22 mouse cellular contexts compared by ENCODE assay signal in the genomic region with DNA sequence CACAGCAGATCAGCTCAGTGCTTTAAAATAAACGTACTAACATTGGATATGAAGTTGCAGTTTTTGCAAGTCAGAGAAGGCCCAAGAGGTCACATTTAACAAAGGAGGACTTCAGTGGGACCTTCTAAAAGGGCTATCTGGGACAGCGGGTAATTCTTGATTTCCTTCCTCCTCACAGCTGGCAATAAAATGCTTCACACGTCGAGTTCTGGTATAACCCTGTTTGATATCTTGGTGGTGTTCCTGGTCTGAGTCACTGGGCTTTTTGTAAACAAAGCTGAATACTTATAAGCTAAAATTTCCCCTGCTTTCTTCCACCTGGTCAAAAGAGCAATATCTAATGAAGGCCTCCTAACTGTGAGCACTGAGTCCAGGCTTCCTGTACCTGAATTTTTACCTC.
DNase-seq lines count a peak whose midpoint lies in the region; ATAC-seq and TF ChIP-seq lines count a peak whose summit lies in the region.
"Had no signal": no experiment of that assay in that cellular context is flagged by ENCODE, and none has a peak within 500 bp of the region (broad histone marks: within the 10 kb centered on the region; RNA-seq: fewer than 3 reads in every experiment).

No protein-coding gene starts in this region.

- 17% methylated on average over 4 of the region's 4 CpGs for WGBS in large intestine, adult 2 months
- 37% methylated on average over 4 of the region's 4 CpGs for WGBS in stomach, postnatal 0 days
- WGBS in lung, postnatal 0 days: 40% methylated on average over 4 of the region's 4 CpGs

- H3K27me3 ChIP-seq in stomach, postnatal 0 days (ENCODE audit: control insufficient read depth, insufficient read depth, low read length): no peaks in the 10 kb centered on the region
- H3K27me3 ChIP-seq in lung, postnatal 0 days (replicated peaks; ENCODE audit: insufficient read depth, low read length): no peaks in the 10 kb centered on the region
- H3K27me3 ChIP-seq: CH12.LX, Patski had no signal

- H3K9ac ChIP-seq in stomach, postnatal 0 days (ENCODE audit: low read length): no peak overlapping the region
- no peak overlapping the region for H3K9ac ChIP-seq in lung, postnatal 0 days (replicated peaks; ENCODE audit: low read depth)

- ATAC-seq in stomach, postnatal 0 days (ENCODE audit: low FRiP score, low TSS enrichment): peak; percentile 64; the same call in 1 of the 2 replicates
- no peak for ATAC-seq in lung, postnatal 0 days
- ATAC-seq: activated CD4-positive, CD25-positive, alpha-beta regulatory T cell, adult 4 months; CD4-positive, CD25-positive, alpha-beta regulatory T cell, adult 4 months; Patski had no signal

- DNase-seq in heart, adult 11 months: peak; percentile 44
- DNase-seq in heart, adult 18-20 months: no peak
- peak; percentile 56 for DNase-seq in large intestine, adult 2 months (ENCODE audit: low read depth, low spot score)
- DNase-seq in stomach, postnatal 0 days (ENCODE audit: low spot score): no peak
- peak; percentile 6 for DNase-seq in yolk sac, embryonic 10.5 days (ENCODE audit: low spot score)
- DNase-seq in spleen, adult 18-20 months: no peak
- no peak for DNase-seq in gastrocnemius, postnatal 25 days
- DNase-seq in lung, postnatal 0 days (ENCODE audit: low spot score): no peak
- DNase-seq: adrenal gland, adult 2 months; adrenal gland, adult 8-10 months; adrenal gland, postnatal 10 days; adrenal gland, postnatal 14 days; adrenal gland, postnatal 25 days; adrenal gland, postnatal 36 days; B cell, adult 2 months; cerebellum, adult 11 months; cerebellum, adult 11-12 months had no signal

- H3K36me3 ChIP-seq in stomach, postnatal 0 days (ENCODE audit: control insufficient read depth, insufficient read depth, low read length): no peaks in the 10 kb centered on the region
- H3K36me3 ChIP-seq in lung, postnatal 0 days (ENCODE audit: insufficient read depth, low read length): no peaks in the 10 kb centered on the region
- H3K36me3 ChIP-seq: G1E had no signal

- no peak overlapping the region for H3K27ac ChIP-seq in stomach, postnatal 0 days (replicated peaks)
- no peak overlapping the region for H3K27ac ChIP-seq in lung, postnatal 0 days (ENCODE audit: low read length)

- TF ChIP-seq CTCF in stomach, postnatal 0 days (IDR thresholded peaks at IDR 0.05; ENCODE audit: low read depth): no peak
- no peak for TF ChIP-seq CTCF in lung, postnatal 0 days (IDR thresholded peaks at IDR 0.05)

- no peak overlapping the region for H3K4me2 ChIP-seq in stomach, postnatal 0 days (replicated peaks; ENCODE audit: low read depth)
- no peak overlapping the region for H3K4me2 ChIP-seq in lung, postnatal 0 days (replicated peaks; ENCODE audit: low read depth, low read length)

- H3K4me1 ChIP-seq in stomach, postnatal 0 days (replicated peaks; ENCODE audit: control insufficient read depth, insufficient read depth): no peaks in the 10 kb centered on the region
- H3K4me1 ChIP-seq in lung, postnatal 0 days (ENCODE audit: insufficient read depth, low read depth, low read length): no peaks in the 10 kb centered on the region

- no peak overlapping the region for H3K4me3 ChIP-seq in stomach, postnatal 0 days (ENCODE audit: low read depth, low read length)
- no peak overlapping the region for H3K4me3 ChIP-seq in lung, postnatal 0 days (ENCODE audit: low read depth, low read length)

- no peak for TF ChIP-seq EP300 in stomach, postnatal 0 days (optimal IDR thresholded peaks at IDR 0.05)
- TF ChIP-seq EP300 in lung, postnatal 0 days (IDR thresholded peaks at IDR 0.05): no peak

- no peaks in the 10 kb centered on the region for H3K9me3 ChIP-seq in stomach, postnatal 0 days (ENCODE audit: control insufficient read depth, low read length)
- no peaks in the 10 kb centered on the region for H3K9me3 ChIP-seq in lung, postnatal 0 days (ENCODE audit: low read length)

Comparison
In these comparisons a context has a peak if more than half of its experiments do, and no peak if none do; other contexts are left out.
1. DNase-seq: peak in heart, adult 11 months (single experiment), large intestine, adult 2 months (single experiment) and yolk sac, embryonic 10.5 days (single experiment); none in heart, adult 18-20 months (0 of 2), stomach, postnatal 0 days (single experiment), spleen, adult 18-20 months (0 of 2), gastrocnemius, postnatal 25 days (single experiment) and lung, postnatal 0 days (single experiment).